Mouse (Mus musculus) liver, embryonic 14.5 days (tissue): ENCODE results near the gene Micu1.

Experiments
- CTCF ChIP-seq: IDR thresholded peaks from 2 replicates; pipeline ENCODE4 v1.5.1; 2016; ENCODE audit warnings: antibody characterized with exemption, low read depth, control low read depth
- EP300 ChIP-seq: IDR thresholded peaks from 2 replicates; pipeline ENCODE4 v1.6.1; 2016; ENCODE audit warnings: antibody characterized with exemption, low read depth

DNA sequence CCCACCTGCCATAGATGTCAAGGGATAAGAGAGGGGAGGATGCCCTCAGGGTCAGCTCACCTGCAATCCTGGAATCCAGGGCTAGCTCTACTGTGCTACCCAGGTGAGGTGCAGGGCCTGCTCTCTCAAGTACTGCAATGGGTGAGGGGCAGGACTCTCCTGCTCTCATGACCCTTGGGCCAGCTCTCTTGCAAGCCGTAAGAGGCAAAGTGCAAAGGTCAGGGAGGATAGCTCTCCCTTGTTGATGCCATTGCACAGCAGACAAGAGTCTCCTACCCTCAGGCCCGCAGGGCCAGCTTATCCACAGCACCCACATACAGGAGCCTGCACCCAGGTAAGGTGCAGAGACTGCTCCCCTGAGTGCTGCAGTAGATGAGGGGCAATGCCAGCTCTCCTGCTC is 15.2 kb upstream of the Micu1 start:
- TF ChIP-seq CTCF (no peak), EP300 (no peak)
